Mouse (Mus musculus) limb, embryonic 12.5 days (tissue): Measurements from ENCODE around the gene Zfp687. TPM values are rescaled to one million over a fixed set of nuclear protein-coding genes. Genes with fewer than 3 reads are reported as not detected.

Experiments used
- ATAC-seq: fragments of 200-750 bp; cut with Nextera tagmentation; 2 replicates; pipeline ENCODE4 v1.8.0; 2017; ENCODE audit warnings: low read depth, moderate TSS enrichment; ENCODE audit not compliant: insufficient number of reproducible peaks, insufficient read depth, low FRiP score, low TSS enrichment
- H3K27ac ChIP-seq: fragments of 300-500 bp; sonication (generic); 2 replicates; pipeline ENCODE4 v1.5.1; 2016; ENCODE audit warnings: mild to moderate bottlenecking, moderate library complexity
- H3K27me3 ChIP-seq: fragments of 300-500 bp; sonication (generic); 2 replicates; pipeline ENCODE4 v1.6.1; 2016; ENCODE audit warnings: mild to moderate bottlenecking, moderate library complexity
- H3K36me3 ChIP-seq: fragments of 300-500 bp; sonication (generic); 2 replicates; pipeline ENCODE4 v1.6.1; 2016; ENCODE audit warnings: mild to moderate bottlenecking, moderate library complexity
- H3K4me1 ChIP-seq: fragments of 300-500 bp; sonication (generic); replicated peaks from 2 replicates; pipeline ENCODE4 v1.6.1; 2016
- H3K4me2 ChIP-seq: fragments of 300-500 bp; sonication (generic); 2 replicates; pipeline ENCODE4 v1.6.1; 2016; ENCODE audit warnings: mild to moderate bottlenecking, moderate library complexity
- H3K4me3 ChIP-seq: fragments of 300-500 bp; sonication (generic); replicated peaks from 2 replicates; pipeline ENCODE4 v1.5.1; 2016; ENCODE audit warnings: mild to moderate bottlenecking
- H3K9ac ChIP-seq: fragments of 300-500 bp; sonication (generic); replicated peaks from 2 replicates; pipeline ENCODE4 v1.6.1; 2016; ENCODE audit warnings: mild to moderate bottlenecking, moderate library complexity
- H3K9me3 ChIP-seq: fragments of 300-500 bp; sonication (generic); 2 replicates; pipeline ENCODE4 v1.6.1; 2016; ENCODE audit warnings: mild to moderate bottlenecking, moderate library complexity
- WGBS: fragments of 180-500 bp; shearing (Covaris S2); methylation state at CpG from one replicate; pipeline ENCODE4 v1.1.7; 2016; 5-methylcytosine and 5-hydroxymethylcytosine counted together
- polyA plus RNA-seq: library from polyadenylated mRNA; unstranded; fragments of >200 nt; fragmentation: Nextera tagmentation; extraction: Ambion mirVana; gene quantifications from 2 replicates; pipeline ENCODE4 v1.2.1, GENCODE M21; 2016

Zfp687 gene
- polyA plus RNA-seq, 1 experiment from 2014 or later, result 34.7 TPM

DNA sequence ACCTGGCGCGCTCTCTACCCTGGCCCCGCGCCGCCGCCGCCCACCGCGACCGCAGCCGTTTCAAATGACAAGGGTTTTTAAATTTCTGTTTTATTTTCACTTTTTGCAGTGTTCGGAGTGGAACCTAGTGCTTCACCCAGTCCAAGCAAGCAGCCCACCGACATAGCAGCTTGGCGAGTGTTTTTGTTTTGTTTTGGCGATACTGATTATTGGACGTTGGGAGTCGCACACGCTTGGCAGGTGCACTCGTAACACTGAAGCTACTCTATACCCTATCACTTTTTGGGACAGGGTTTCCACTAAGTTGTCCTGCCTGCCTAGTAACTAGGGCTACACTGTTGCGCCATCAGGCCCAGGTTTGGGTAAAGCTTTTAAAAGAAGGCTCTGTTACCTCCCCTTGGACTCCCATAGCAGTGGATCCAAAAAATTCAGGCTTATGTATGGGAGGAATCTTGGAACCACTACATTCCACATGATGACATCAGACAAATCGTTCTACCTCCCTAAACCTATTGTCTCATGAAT, 1.3 kb upstream of the Zfp687 start:
- ATAC-seq, result no peak
- 5% methylated on average over 21 of the region's 21 CpGs for WGBS
- H3K4me2 ChIP-seq, result peak overlapping the region; percentile 96
- H3K9me3 ChIP-seq, result no peaks in the 10 kb centered on the region
- peak overlapping the region; percentile 63 for H3K4me3 ChIP-seq
- H3K9ac ChIP-seq, result peak overlapping the region; percentile 66
- H3K4me1 ChIP-seq, result peaks cover 22% of the 10 kb centered on the region
- H3K36me3 ChIP-seq, result peaks cover 12% of the 10 kb centered on the region
- no peaks in the 10 kb centered on the region for H3K27me3 ChIP-seq
- H3K27ac ChIP-seq, result peak overlapping the region; percentile 97

GRCm38 (mm10) chr3:95015891-95016531, 763 bp upstream of the Zfp687 start:
- H3K4me1 ChIP-seq, result peaks cover 22% of the 10 kb centered on the region
- no peaks in the 10 kb centered on the region for H3K9me3 ChIP-seq
- peak overlapping the region; percentile 63 for H3K4me3 ChIP-seq
- peak overlapping the region; percentile 66 for H3K9ac ChIP-seq
- ATAC-seq, result peak; percentile 79
- H3K27ac ChIP-seq, result peak overlapping the region; percentile 97
- H3K4me2 ChIP-seq, result peak overlapping the region; percentile 96
- H3K27me3 ChIP-seq, result no peaks in the 10 kb centered on the region
- WGBS, result under 1% methylated on average over 40 of the region's 40 CpGs
- peaks cover 18% of the 10 kb centered on the region for H3K36me3 ChIP-seq

GRCm38 (mm10) chr3:95014428-95015151, 658 bp downstream of the Zfp687 start:
- H3K36me3 ChIP-seq, result peaks cover 32% of the 10 kb centered on the region
- WGBS, result 1% methylated on average over 44 of the region's 44 CpGs
- H3K27ac ChIP-seq, result peak overlapping the region; percentile 97
- no peaks in the 10 kb centered on the region for H3K9me3 ChIP-seq
- peak overlapping the region; percentile 96 for H3K4me2 ChIP-seq
- no peaks in the 10 kb centered on the region for H3K27me3 ChIP-seq
- peak overlapping the region; percentile 78 for H3K9ac ChIP-seq
- ATAC-seq, result 0 out of 2 replicates have a peak, but pooled peaks have one; percentile 0
- peak overlapping the region; percentile 63 for H3K4me3 ChIP-seq
- peaks cover 22% of the 10 kb centered on the region for H3K4me1 ChIP-seq

GRCm38 (mm10) chr3:95013699-95014427, 1.4 kb downstream of the Zfp687 start:
- Histone ChIP-seq H3K4me3 (peak overlapping the region; percentile 63), H3K9me3 (no peaks in the 10 kb centered on the region), H3K36me3 (peaks cover 40% of the 10 kb centered on the region), H3K4me1 (peaks cover 22% of the 10 kb centered on the region), H3K27me3 (no peaks in the 10 kb centered on the region), H3K4me2 (peak overlapping the region; percentile 96), H3K9ac (peak overlapping the region; percentile 78), H3K27ac (0 out of 2 replicates have a peak overlapping the region, but pooled peaks have one; percentile 37)
- no peak for ATAC-seq
- WGBS, result 14% methylated on average over 13 of the region's 13 CpGs

DNA sequence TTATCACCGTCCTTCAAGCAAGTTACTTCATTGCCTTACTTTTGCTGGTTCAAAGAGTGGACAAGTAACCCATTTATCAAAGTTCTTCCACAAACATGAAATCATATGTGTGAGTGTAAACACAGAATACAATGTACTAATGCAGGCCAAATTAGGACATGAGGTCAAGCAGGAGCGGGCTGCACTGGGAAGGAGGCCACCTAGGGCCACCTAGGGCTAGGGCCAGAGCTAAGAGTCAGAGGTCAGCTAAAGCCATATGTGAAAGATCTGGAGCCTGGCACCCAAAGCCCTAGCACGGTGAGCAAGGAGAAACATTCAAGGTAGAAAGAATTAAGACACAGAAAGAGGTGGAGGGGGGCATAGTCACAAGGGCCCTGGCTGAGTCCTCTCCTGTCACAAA, 2.3 kb downstream of the Zfp687 start:
- no peaks in the 10 kb centered on the region for H3K9me3 ChIP-seq
- peaks cover 22% of the 10 kb centered on the region for H3K4me1 ChIP-seq
- WGBS, result 76% methylated on average over 3 of the region's 3 CpGs
- H3K27me3 ChIP-seq, result no peaks in the 10 kb centered on the region
- 0 out of 2 replicates have a peak overlapping the region, but pooled peaks have one; percentile 78 for H3K9ac ChIP-seq
- peak overlapping the region; percentile 96 for H3K4me2 ChIP-seq
- H3K4me3 ChIP-seq, result peak overlapping the region; percentile 63
- H3K36me3 ChIP-seq, result peaks cover 48% of the 10 kb centered on the region
- no peak for ATAC-seq
- no peak overlapping the region for H3K27ac ChIP-seq

DNA sequence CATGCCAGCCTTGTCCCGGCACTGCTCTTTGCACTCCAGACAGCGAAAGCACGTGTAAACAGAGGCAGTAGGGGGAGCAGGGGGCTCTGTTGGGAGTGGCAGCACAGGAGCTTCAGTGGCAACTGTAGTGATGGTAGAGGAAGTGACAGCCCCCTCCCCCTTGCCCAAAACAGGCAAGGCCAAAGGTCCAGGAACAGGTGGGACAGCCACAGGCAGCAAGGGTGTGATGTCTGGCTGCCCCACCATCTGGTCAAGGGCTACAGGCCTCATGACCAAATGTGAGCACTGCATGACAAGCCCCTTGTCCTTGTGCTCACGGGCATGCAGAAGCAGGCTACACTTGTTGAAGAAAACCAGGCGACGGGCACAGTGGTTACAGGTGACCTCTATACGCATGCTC, 4.9 kb downstream of the Zfp687 start:
- H3K4me2 ChIP-seq, result no peak overlapping the region
- no peak for ATAC-seq
- no peaks in the 10 kb centered on the region for H3K9me3 ChIP-seq
- H3K4me1 ChIP-seq, result peaks cover 15% of the 10 kb centered on the region
- no peak overlapping the region for H3K27ac ChIP-seq
- H3K27me3 ChIP-seq, result no peaks in the 10 kb centered on the region
- peaks cover 73% of the 10 kb centered on the region for H3K36me3 ChIP-seq
- H3K4me3 ChIP-seq, result no peak overlapping the region
- H3K9ac ChIP-seq, result no peak overlapping the region
- WGBS, result 79% methylated on average over 7 of the region's 7 CpGs

- 90% methylated on average over 9 of the region's 9 CpGs for WGBS
- ATAC-seq, result no peak
- no peak overlapping the region for H3K4me2 ChIP-seq
- peaks cover 93% of the 10 kb centered on the region for H3K36me3 ChIP-seq
- no peak overlapping the region for H3K4me3 ChIP-seq
- H3K9me3 ChIP-seq, result no peaks in the 10 kb centered on the region
- no peaks in the 10 kb centered on the region for H3K27me3 ChIP-seq
- H3K4me1 ChIP-seq, result no peaks in the 10 kb centered on the region
- no peak overlapping the region for H3K9ac ChIP-seq
- no peak overlapping the region for H3K27ac ChIP-seq
Observed at GRCm38 (mm10) chr3:95007706-95008105, 7.5 kb downstream of the Zfp687 start.

GRCm38 (mm10) chr3:95005651-95006050, 9.6 kb downstream of the Zfp687 start:
- no peak overlapping the region for H3K4me3 ChIP-seq
- ATAC-seq, result no peak
- no peak overlapping the region for H3K4me2 ChIP-seq
- H3K27me3 ChIP-seq, result no peaks in the 10 kb centered on the region
- H3K9ac ChIP-seq, result no peak overlapping the region; the same call in 1 of the 2 replicates
- H3K9me3 ChIP-seq, result no peaks in the 10 kb centered on the region
- H3K27ac ChIP-seq, result no peak overlapping the region
- 84% methylated on average over 3 of the region's 3 CpGs for WGBS
- peaks cover 93% of the 10 kb centered on the region for H3K36me3 ChIP-seq
- no peaks in the 10 kb centered on the region for H3K4me1 ChIP-seq

DNA sequence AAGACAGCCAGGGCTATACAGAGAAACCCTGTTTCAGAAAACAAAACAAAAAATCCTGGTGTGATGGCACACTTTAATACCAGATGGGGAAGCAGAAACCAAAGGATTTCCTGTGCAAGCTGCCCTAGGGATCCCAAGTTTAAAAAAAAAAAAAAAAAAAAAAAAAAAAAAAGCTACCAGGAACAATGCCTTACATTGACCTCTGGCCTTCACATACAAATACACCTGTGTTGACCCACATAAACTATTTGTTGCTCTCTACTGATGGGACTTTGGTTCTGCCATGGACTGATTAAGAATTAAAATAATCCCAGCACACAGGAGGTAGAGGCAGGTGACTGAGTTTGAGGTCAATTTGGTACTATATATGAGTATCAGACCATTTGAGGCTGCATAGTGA, 12.0 kb downstream of the Zfp687 start:
- no peaks in the 10 kb centered on the region for H3K9me3 ChIP-seq
- H3K36me3 ChIP-seq, result peaks cover 92% of the 10 kb centered on the region
- no peak overlapping the region for H3K27ac ChIP-seq
- H3K27me3 ChIP-seq, result no peaks in the 10 kb centered on the region
- H3K9ac ChIP-seq, result no peak overlapping the region
- H3K4me1 ChIP-seq, result no peaks in the 10 kb centered on the region
- no peak overlapping the region for H3K4me3 ChIP-seq
- no peak overlapping the region for H3K4me2 ChIP-seq
- ATAC-seq, result no peak

- no peak overlapping the region for H3K4me3 ChIP-seq
- H3K27ac ChIP-seq, result no peak overlapping the region
- H3K9ac ChIP-seq, result no peak overlapping the region
- H3K27me3 ChIP-seq, result no peaks in the 10 kb centered on the region
- peaks cover 92% of the 10 kb centered on the region for H3K36me3 ChIP-seq
- H3K9me3 ChIP-seq, result no peaks in the 10 kb centered on the region
- ATAC-seq, result no peak
- H3K4me2 ChIP-seq, result no peak overlapping the region
- no peaks in the 10 kb centered on the region for H3K4me1 ChIP-seq
- WGBS, result 86% methylated on average over 4 of the region's 4 CpGs
Observed at GRCm38 (mm10) chr3:95002569-95002968, 12.7 kb downstream of the Zfp687 start.

DNA sequence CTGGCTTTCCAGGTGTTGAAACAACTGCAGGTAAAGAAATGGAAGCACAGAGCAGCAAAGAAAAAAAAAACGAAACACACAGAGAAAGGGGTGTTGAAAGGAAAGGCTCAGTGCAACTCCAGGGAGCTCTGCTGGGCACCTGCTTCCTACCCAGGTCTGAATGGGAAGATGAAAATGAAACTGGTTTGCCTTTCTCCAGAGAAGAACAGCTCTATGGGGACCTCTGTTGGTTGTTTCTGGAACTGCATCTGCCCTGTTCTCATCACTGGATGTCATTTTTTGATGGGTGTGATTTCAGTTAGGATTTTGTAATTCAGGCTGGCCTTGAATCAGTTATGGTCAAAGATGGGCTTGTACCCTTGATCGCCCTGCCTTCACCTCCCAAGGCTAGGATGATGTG, 18.3 kb downstream of the Zfp687 start:
- no peak overlapping the region for H3K9ac ChIP-seq
- H3K4me2 ChIP-seq, result no peak overlapping the region
- H3K27ac ChIP-seq, result no peak overlapping the region
- no peaks in the 10 kb centered on the region for H3K9me3 ChIP-seq
- WGBS, result 42% methylated on average over 2 of the region's 2 CpGs
- no peak overlapping the region for H3K4me3 ChIP-seq
- H3K4me1 ChIP-seq, result no peaks in the 10 kb centered on the region
- H3K36me3 ChIP-seq, result peaks cover 97% of the 10 kb centered on the region
- ATAC-seq, result no peak
- H3K27me3 ChIP-seq, result no peaks in the 10 kb centered on the region
